Mouse (Mus musculus) megakaryocyte progenitor cell, adult 5-6 weeks (primary cell): Measurements from ENCODE around the gene Dhx15. TPM values are rescaled to one million over a fixed set of nuclear protein-coding genes. Genes with fewer than 3 reads are reported as not detected.
"Not testable (repeated sequence)": the region's sequence is repeated elsewhere in the genome, so short reads cannot be mapped to it uniquely, and the experiment has no call there.

Source experiments
- ATAC-seq: replicated peaks from 2 replicates; pipeline ENCODE4 v1.8.0; 2016; ENCODE audit warnings: mild to moderate bottlenecking, moderate TSS enrichment, inconsistent platforms; ENCODE audit not compliant: poor library complexity
- total RNA-seq, 2 experiments: library from RNA; stranded (forward) in 1 of 2; stranded (reverse) in 1 of 2; fragments of 157-497, 149-512 nt in 1 of 2; fragments of 200-1000 nt in 1 of 2; gene quantifications; 2 replicates each; pipeline versions ENCODE4 v1.2.3 to v1.2.4; 2015 to 2017

Dhx15 gene
- 305 and 320 TPM in 2 replicates for total RNA-seq (2015)
- 315 and 364 TPM in 2 replicates for total RNA-seq (2017)

DNA sequence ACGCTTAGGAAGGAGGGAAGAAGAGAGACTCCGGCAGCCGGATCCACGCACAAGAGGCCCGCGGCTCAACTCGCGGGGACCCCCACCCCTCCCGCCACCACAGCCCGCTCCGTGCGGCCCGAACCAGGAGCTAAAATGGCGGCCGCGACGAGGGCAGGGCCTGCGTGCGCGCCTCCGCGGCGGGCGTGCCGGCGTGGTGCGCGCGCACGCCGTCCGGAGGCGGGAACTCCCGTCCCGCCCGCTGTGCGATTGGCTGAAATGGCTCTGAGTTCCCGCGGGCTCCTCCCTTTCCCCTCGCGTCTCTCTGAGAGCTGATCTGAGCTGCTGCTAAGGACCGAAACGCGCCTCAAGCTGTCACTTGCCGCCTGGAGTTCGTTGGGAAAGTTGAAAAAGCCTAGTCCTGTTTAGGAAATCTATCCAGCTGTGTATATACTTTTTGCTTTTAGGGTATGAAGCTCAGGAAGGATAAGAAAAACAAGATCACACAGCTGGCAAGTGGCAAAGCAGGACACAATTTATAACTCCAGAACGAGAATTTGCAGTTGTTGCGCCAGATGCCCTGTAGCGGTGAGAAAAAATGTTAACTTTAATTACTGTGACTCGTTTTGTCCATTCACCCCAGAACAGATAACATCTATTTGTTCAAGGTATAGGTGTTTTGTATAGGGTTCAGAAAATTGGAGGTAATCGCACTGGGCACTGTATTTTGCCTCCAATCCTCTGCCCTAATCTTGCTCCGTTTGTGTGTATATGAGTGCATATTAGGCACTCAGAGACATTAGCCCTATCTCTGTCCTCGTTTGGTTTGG is at the start of gene Dhx15:
Gene Dhx15, minus strand, starts transcription at position 144 of the 809 bp plus-strand sequence.
- peak; percentile 92 for ATAC-seq

- ATAC-seq: peak; percentile 59
Measured at GRCm38 (mm10) chr5:52238877-52239276, 48.6 kb upstream of the Dhx15 start.

GRCm38 (mm10) chr5:52237956-52238735 is 47.8 kb upstream of the Dhx15 start:
- ATAC-seq: peak; percentile 53; the same call in 1 of the 2 replicates

GRCm38 (mm10) chr5:52236585-52236984 is 46.3 kb upstream of the Dhx15 start:
- not testable (repeated sequence) for ATAC-seq

DNA sequence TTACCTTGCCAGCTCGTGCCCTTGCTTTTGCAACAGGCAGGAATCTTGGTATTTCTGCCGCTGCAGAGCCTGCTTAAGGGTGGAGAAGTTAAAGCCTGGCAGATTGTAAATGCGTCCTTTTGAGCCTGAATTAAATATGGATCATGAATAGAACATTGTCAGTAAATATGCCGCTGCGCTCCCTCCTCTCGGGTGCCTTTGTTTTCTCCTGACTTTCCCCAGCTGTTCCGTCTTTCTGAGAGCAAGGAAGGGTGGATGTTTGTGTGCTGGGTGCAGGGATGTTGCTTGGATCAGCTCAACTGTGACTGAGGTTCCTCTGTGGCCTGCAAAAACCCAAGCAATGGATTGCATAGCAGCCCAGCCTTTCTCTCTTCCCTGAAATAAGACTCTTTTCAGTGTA is 44.3 kb upstream of the Dhx15 start:
- ATAC-seq: no peak

DNA sequence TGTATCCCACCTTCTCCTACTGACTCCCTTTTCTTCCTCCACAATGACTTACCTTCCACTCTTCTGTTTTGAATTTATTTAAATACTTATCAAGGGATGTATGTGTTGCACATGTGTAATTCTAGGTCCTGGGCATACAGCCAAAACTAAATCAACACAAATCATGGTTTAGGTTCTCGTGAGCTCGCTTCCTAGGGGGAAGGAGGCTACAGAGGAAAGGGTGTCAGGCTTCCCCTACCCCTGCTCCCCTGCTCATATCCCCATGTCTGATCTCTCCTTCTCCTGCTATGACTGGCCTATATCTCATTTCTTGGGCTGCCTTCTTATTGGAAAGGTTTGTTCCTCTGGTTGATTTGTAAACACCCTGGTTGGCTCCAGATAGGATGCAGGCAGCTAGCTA is 43.6 kb upstream of the Dhx15 start:
- no peak for ATAC-seq

- ATAC-seq: no peak
Measured at GRCm38 (mm10) chr5:52232611-52233010, 42.3 kb upstream of the Dhx15 start.

DNA sequence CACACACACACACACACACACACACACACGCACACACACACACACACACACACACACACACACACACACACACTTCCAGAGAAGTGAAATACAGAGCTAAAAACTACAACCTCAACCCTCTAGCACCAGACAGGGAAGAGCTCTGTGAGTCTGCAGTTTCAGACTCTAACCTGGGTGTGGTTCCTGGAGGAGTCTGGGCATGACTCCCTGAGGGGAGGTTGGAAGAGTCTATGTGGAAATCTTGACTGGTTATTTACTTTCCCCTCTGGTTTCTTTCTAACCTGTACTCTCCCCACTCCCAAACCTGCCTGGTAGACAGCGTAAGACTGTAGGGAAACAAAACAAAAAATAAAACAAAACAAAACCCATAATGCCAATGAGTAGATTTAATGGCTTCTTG is 41.9 kb upstream of the Dhx15 start:
- ATAC-seq: no peak

- no peak for ATAC-seq
Measured at GRCm38 (mm10) chr5:52230466-52230865, 40.2 kb upstream of the Dhx15 start.

GRCm38 (mm10) chr5:52226677-52227076 is 36.4 kb upstream of the Dhx15 start:
- ATAC-seq: no peak

DNA sequence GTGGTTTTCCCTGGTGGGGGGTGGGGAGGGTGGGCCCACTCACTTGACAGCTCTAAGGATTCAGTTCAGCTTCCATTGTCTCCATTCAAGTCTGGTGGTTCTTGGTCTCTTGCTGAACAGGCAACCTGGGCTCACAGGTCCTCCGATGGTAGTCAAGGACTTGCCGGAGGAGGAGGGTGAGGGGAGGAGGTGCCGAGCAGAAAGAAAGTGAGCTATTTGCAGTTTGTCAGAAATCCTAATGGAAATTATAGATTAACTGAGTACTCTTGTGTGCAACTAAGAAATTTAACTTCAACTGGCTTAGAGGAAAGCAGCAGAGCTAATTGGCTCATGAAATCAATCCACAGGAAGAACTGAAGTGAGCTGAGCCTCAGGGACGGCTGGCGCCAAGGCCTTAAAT is 31.3 kb upstream of the Dhx15 start:
- no peak for ATAC-seq

GRCm38 (mm10) chr5:52220013-52220804 is 29.9 kb upstream of the Dhx15 start:
- peak; percentile 73 for ATAC-seq

GRCm38 (mm10) chr5:52218238-52218637 is 27.9 kb upstream of the Dhx15 start:
- no peak for ATAC-seq

DNA sequence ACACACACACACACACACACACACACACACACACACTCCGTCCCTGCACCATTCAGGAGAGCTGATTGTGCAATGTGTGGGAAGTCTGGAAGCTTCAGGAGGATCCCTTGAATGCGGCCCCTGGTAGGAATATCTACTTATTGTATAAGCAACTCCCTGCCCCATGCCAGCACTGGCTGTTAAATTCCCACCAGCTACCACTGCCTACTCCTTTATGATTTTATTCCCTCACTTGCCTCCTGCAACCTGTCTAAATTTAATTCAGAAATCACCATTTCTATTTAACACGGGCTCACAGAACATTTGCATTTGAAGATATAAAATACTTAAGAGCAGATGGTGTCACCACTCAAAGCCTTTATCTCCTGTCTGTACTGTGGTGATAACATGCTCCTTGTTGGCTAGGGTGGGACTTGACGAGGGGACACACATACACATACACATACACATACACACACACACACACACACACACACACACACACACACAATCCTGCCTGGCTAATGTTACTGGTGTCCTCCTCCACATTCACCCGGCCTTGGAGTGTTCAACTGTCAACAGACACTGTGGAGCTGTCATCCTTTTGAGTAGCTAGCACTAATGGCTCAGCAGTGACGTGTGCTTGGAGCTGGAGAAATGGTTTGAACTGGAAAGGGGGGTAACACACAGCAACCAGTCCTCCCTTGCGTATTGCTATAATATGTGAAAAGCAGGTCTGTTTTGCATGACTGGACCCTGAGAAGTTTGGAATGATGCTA is 23.0 kb upstream of the Dhx15 start:
- peak; percentile 86 for ATAC-seq

DNA sequence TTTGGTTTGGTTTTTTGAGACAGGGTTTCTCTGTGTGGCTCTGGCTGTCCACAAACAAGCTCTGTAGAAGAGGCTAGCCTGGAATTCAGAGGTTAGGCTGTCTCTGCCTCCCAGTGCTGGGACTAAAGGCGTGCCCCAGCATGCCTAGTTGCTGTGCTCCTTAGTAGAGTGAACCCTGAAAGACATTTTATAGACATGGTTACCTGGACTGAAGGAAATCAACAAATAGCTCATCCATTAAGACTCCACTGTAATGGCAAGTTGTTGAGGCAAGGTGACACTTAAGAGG is 810 bp upstream of the Dhx15 start:
- ATAC-seq: peak; percentile 4; the same call in 1 of the 2 replicates

GRCm38 (mm10) chr5:52189664-52190365 is 499 bp downstream of the Dhx15 start:
- peak; percentile 56 for ATAC-seq

DNA sequence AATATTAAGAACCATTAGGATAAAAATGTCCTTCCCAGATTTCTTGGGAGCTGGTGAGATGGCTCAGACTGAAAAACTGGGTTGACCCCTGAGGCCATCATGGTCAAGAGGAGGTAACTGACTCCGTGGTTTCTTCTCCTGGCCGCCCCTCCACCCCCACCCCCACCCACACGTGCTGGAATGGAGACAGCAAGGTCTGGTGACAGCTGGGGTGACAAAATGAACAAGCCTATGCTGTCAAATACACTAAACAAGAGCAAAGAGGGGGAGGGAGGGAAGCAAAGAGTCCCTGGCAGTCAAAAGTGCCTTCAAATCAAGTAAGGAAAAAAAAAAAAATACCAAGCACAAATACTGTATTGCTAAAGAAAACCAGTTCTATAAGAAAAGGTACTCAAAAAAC is 2.1 kb downstream of the Dhx15 start:
- no peak for ATAC-seq

- peak; percentile 54 for ATAC-seq
Measured at GRCm38 (mm10) chr5:52177326-52177725, 13.0 kb downstream of the Dhx15 start.

DNA sequence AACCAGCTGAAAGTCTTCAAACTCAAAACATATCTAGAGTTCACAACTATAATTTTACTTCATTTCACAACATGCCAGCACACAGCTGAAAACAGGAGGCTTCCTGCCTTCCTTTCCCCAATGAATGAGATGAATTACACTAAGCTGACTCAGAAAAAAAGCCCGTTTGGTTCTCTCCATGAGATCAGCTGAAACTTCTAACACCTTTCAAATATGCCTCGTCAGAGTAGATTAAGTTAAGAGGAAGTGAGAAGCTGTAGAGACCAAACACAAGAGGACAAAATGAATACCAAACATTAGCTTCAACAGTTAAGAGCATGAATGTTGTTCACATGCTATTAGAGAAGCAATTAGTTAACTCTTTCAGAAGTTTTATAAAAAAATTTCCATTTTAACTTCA is 21.8 kb downstream of the Dhx15 start:
- peak; percentile 64 for ATAC-seq

- ATAC-seq: no peak
Measured at GRCm38 (mm10) chr5:52149138-52149537, 41.2 kb downstream of the Dhx15 start.
